Mouse (Mus musculus): Measurements from ENCODE around the gene Tlcd2.
A peak's percentile ranks its signal among the peaks of the same experiment; 100 is the strongest.
"Not testable (repeated sequence)": the region's sequence is repeated elsewhere in the genome, so short reads cannot be mapped to it uniquely, and the experiment has no call there.

The Tlcd2 gene

GRCm38 (mm10) chr11:75450304-75450908 is 11.1 kb upstream of the Tlcd2 start:
- DNase-seq = peak; percentile 31 to 37

GRCm38 (mm10) chr11:75450936-75451335 is 10.6 kb upstream of the Tlcd2 start:
- peak in 1 of 2 experiments; percentile 41 for DNase-seq

DNA sequence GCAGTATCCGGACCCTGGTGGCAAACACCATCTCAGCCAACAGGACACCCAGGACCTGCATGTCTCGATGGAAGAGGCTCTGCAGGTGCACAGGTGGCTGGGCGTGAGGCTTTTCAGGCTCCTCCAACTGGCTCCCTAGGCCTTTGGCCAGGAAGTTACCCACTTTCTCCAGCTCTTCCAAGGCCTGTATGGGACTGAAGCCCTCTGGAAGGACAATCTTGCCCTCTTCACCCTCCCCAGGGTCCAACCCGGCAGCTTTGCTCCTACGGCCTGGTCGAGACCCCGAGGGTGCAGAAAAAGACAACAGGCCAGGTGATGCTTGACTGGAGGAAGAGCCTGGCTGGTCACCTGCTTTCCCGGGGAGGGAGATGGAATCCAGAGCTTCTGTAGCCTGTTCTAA is 9.4 kb upstream of the Tlcd2 start:
- peak in 1 of 2 experiments; percentile 28 for DNase-seq

DNA sequence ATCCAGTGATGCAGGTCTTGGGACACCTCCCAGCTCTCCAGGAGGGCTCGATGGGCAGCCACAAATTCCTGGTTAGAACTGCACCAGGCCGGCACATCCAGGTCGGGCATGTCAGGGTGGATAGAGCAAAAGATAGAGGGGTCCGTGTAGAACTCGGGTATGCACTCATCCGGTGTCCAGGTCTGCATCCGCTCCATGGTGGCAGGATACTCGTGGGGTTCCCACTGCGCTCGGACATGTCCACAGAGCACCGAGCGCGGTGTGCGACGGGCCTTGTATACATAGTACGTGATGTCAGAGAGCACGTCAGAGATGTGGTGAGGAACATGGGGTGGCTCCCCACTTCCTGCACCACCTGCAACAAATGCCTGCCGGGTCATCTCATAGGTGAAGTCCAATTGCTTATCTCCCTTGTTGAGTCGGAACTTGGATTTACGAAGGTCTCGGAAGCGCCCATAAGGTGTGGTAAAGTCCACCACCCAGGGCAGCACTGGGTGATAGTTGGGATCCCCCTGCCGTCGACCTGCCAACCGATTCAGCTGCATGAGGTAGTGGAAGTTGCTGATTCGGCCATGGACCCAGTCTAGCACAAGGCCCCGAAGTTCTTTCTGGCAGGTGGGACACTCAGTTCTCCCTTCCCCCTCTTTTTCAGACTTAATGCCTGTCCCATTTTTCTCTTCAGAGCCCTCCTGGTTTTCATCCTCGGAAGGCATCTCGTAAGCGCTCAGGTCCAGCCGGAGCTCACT is 8.5 kb upstream of the Tlcd2 start:
- peak in 1 of 2 experiments; percentile 41 for DNase-seq

DNA sequence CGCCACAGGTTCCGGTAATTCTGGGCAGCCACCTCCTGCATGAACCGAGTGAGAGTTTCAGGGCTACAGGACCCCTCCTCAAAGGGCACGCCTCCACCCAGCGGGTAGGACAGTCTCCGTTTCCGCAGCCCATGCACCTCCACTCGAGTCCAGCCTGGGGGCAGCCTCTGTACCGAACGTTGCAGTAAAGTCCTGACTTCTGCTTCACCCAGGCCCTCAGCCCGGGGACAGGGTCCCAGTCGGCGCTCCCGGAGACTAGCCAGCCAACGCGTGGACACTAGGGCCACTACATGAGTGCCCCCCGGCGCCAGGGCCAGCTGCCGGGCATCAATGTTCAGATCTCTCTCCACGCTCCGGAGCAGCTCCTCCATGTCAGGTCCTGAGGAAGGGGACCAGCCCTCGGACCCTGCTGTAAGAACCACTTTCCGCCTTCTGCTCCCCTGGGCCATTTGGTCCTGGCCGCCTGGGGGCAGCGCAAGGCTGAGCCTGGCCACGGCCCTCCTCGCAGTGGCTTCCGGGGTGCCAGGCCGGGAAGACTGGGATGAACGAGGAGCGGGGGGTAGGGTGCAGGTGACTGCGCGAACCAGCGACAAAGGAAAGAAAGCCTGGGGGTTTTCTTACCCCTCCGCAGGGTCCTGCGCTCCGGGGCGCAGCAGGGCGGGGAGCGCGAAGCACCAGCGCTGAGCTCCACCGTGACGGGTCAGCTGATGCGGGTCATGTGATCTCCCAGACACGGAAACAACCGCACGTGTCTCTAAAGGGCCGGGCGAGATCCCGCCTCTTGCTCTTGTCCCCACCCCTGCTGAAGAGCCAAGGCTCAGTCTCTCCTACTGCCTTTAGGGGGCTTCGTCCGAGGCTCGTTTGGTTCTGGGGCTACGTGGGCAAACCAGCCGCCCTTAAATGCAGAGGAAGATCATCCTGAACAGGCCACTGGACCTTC is 7.3 kb upstream of the Tlcd2 start, which contains the start of gene Wdr81:
Gene Wdr81 (minus strand): TSS at position 727 of the 940 bp plus-strand sequence.
- DNase-seq = peak; percentile 95 to 96

DNA sequence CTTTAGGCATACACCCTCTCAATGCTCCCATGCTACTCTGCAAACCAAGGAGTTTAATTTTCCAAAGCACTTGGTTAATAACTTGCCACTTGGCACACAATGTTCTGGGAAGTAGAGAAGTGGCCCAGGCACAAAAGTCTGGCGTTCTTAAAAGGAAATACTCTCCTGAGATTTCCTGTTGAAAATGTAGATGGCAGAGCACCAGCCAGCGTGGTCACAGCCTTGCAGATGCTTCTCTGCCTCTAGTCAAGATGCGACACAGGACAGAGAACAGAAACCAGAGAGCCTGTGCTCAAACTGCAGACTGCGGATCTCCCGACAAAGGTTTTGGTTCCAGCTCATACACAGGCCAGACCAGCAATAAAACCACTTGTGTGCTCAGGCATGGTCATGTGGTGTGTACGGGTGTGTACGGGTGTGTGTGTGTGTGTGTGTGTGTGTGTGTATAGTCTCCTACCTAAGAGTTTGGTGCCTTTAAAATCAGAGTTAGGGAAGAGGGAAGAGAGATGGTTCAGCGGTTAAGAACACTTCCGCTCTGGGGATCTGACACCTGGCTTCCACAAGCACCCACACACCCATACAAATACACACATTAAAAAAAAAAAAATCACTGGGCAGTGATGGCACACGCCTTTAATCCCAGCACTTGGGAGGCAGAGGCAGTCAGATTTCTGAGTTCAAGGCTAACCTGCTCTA is 6.3 kb upstream of the Tlcd2 start:
- DNase-seq = peak in 1 of 2 experiments; percentile 55

DNA sequence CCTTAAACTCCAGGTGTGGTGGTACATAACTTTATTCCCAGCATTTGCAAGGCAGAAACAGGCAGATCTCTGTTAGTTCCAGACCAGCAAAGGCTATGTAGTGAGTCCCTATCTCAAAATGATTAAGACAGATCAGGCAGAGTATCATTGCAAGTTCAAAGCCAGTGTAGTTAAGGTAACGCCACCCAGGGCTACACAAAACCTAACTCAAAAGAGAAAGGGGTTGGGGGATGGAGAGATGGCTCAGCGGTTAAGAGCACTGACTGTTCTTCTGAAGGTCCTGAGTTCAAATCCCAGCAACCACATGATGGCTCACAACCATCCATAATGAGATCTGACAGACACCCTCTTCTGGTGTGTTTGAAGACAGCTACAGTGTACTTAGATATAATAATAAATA is 5.5 kb upstream of the Tlcd2 start:
- not testable (repeated sequence) for DNase-seq

DNA sequence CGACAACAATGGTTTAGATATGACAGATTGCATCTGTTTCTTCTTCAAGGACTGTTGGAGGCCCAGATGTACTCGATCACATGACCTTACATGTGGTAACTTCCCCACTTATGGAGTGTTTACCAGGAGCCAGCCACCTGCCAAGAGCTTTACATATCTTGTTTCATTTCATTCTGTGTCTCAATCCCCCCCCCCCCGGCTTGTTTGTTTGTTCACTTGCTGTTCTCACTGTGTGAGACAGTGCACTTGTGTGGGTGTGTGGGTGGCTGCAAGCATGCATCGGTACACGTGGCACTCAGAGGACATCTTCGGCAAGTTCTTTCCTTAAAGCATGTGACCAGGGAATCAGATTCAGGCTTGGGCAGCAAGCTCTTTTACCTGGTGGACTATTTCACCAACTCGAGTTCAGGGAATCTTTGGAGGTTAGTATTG is 5.1 kb upstream of the Tlcd2 start:
- no peak for DNase-seq

DNA sequence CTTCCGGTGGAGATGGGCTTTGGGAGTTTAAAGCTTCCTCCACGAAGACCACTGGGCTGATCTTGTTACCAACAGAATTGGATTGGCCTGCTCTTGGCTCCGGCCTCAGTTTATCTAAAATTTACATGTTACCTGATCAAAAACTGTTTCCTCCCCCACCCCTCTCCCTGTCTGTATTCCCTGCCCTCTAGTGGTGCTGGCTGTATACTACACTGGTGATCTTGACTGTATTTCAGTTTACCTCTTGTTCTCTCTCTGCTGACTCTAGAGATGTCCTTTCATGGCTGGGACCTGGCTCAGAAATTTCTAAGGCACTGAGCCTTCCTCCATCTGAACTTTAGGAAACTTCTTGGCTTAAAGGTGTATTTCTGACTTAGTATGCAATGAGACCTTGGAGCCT is 3.3 kb upstream of the Tlcd2 start:
- peak; percentile 54 to 75 for DNase-seq

- DNase-seq = peak in 1 of 2 experiments; percentile 41
Measured at GRCm38 (mm10) chr11:75458628-75459041, 2.9 kb upstream of the Tlcd2 start.

DNA sequence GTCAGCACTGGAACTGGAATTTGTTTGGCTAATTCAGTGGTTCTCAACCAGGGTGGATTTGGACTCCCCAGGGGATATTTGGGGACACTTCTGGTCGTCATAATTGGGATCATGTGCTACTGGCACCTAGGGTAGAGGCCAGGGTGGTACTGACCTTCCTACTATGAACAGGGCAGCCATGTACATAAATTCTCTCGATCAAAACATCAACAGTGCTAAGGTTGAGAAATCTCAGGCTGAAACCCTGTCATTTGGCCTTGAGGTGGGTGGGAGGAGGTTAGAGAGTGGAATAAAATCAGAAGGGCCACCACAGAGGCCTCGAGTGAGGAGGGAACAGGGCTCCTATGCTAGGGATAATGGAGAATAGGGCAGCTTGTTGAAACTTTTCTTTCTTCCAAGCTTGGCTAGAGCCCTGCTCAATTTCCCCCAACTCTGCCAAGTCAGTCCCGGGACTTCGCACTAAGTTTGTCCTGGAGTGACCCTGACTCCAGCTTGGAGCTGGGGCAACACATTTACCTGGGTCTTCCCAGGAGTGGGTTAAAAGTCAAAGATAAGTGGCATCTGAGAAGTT is 2.3 kb upstream of the Tlcd2 start:
- peak; percentile 51 to 81 for DNase-seq

DNA sequence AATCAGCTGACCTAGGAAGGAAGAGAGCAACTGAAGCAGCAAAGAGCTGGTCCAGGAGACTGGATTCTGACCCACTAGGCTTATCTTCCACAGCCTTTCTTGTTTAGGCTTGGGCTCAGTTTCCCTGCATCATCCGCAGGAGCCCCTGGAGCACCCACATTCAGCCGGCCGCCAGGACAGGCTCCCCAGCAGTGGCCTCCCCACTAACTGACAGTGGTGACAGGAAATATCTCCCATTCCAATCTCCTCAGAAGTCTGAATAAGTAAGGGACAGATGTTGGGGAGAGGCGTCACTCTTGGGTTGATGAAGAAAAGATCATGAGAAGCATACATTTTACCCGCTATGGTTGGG is 1.8 kb upstream of the Tlcd2 start:
- no peak for DNase-seq

- DNase-seq = peak; percentile 96 to 97
Measured at GRCm38 (mm10) chr11:75460103-75460843, 1.2 kb upstream of the Tlcd2 start.

DNA sequence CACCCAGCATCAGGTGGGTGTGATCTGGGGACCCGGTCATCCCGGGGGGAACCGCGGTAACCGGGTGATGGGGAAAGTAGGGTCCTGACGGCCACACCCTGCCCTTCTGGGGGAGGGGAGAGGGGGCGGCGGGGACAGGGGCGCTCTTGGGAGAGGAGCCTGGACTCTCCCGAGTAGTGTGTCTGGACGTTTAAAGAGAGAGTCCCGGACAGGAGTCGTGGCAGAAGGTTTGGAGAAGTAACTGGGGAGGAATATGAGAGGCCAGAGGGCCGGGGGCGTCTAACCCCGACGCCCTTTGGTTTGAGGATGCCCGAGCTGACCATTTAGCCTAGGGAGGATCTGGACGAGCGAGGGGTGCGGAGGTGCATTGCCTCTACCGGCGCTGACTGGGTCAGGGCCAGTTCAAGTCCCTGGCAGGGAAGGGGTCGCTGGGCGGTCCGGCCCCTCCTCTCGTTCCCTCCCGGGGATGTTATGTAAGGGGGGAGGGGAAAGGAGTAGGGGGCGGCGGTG is 283 bp downstream of the Tlcd2 start:
- no peak for DNase-seq

- DNase-seq = peak; percentile 91 to 97
Measured at GRCm38 (mm10) chr11:75462253-75462783, 803 bp downstream of the Tlcd2 start.

DNA sequence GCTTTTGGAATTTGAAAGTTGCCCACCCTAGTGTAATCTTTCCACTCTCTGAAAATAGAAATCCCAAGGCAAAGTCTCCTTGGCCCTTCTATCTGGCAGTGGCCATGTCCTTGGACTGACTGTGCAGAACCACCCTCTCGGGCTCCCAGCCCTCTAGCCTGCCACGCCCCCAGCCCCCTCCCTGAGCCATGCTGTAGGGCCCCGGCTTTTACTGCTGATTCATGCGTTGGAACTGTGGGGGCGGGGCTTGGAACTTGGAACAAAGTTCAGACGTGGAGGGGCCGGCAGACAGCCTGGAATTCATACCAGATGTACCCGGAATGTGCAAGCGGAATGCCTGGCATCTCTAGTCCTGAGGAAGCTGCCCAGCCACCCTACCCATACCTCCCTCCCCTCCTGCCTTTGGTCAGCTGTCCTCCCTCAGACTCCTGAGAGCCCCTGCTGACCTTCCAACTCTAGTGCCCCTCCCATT is 1.4 kb downstream of the Tlcd2 start:
- DNase-seq = peak; percentile 98 to 99

DNA sequence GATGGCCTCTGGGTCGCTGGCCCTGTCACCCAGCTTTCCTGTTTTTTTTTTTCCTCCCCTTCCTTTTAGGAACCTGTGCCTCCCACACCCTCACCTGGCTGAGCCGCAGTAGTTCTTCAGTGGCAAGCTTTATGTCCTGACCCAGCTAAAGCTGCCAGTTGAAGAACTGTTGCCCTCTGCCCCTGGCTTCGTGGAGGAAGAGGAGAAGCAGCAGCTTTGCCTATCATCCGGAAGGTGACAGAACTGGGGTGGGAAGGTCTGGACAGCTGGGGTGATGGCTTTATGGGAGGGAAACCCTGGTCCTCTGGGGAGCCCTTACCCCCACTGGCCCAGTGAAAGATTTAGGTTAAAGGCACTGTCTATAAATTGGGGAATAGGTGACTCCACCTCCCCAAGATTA is 2.1 kb downstream of the Tlcd2 start:
- DNase-seq = peak in 1 of 2 experiments; percentile 55

GRCm38 (mm10) chr11:75464417-75464816 is 2.9 kb downstream of the Tlcd2 start:
- DNase-seq = peak in 1 of 2 experiments; percentile 19

- DNase-seq = peak in 1 of 2 experiments; percentile 35
Measured at GRCm38 (mm10) chr11:75465051-75465450, 3.5 kb downstream of the Tlcd2 start.

- no peak for DNase-seq
Measured at GRCm38 (mm10) chr11:75466731-75467505, 5.4 kb downstream of the Tlcd2 start.
